Comparison of ENCODE assay signal across 8 mouse cellular contexts in the genomic region with DNA sequence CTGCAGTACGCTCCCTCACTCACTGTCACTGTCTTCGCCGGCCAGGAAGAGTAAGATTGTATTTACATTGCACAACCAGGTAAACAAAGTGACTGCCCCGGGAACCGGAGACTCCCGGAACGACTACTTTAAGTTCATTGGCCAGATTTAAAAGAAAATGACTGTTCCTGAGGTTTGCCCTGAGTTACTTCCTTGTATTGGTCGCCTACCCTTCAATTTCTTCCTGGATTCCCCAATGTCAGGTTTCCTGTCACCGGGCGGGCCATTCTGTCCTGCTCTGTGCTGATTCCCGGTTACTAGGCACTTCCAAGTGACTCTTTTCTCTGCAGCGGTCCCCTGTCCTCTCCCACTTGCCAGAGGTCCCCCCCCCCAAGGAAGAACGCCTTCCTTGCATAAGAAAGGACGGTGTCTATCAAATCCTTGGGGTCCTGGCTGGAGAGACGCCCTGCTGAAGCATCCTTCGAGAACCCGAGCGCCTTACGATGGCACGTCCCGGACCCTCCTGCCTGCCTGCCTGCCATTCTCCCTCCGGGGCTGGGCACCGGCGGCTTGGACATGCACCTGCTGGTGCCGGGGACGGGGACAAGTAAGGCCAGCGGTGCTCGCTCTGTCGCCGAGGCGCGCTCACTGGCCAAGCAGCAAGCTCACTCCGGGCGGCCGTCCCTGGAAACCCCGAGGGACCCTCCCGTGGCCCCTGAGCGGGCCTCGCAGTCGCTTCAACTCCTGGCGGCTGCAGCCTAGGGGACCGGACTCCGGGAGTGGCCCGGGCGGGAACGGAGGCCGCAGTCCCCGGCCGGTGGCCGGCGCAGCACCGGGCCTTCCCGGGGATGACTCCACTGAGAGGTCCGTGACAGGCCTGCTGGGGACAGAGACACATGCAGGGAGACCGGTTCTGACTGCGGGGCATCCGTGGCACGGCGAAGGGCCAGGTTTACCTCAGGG. TPM values are rescaled to one million over a fixed set of nuclear protein-coding genes. Genes with fewer than 3 reads are reported as not detected.
A peak's percentile ranks its signal among the peaks of the same experiment; 100 is the strongest.
DNase-seq lines count a peak whose midpoint lies in the region; ATAC-seq and TF ChIP-seq lines count a peak whose summit lies in the region.

No protein-coding gene starts in this region.

- peak overlapping the region; percentile 94 for H3ac ChIP-seq in C2C12 (ENCODE audit: control insufficient read depth, insufficient read length, low read depth)

- peaks cover 1% of the 10 kb centered on the region for H3K79me3 ChIP-seq in C2C12 (ENCODE audit: low read depth)

- H3K36me3 ChIP-seq in heart, embryonic 13.5 days: peaks cover 33% of the 10 kb centered on the region
- peaks cover 23% of the 10 kb centered on the region for H3K36me3 ChIP-seq in C2C12 (ENCODE audit: control insufficient read depth, insufficient read depth)
- peaks cover 29% of the 10 kb centered on the region for H3K36me3 ChIP-seq in hindbrain, embryonic 10.5 days
- H3K36me3 ChIP-seq in liver, embryonic 16.5 days (ENCODE audit: control insufficient read depth, insufficient read depth): peaks cover 22% of the 10 kb centered on the region

- no peaks in the 10 kb centered on the region for H3K9me3 ChIP-seq in heart, embryonic 13.5 days
- no peaks in the 10 kb centered on the region for H3K9me3 ChIP-seq in hindbrain, embryonic 10.5 days
- H3K9me3 ChIP-seq in liver, embryonic 16.5 days (replicated peaks; ENCODE audit: control insufficient read depth, low read length): no peaks in the 10 kb centered on the region

- peak overlapping the region; percentile 99 for H3K9ac ChIP-seq in heart, embryonic 13.5 days
- peak overlapping the region; percentile 98 for H3K9ac ChIP-seq in liver, embryonic 16.5 days (ENCODE audit: low read depth, low read length)

- peak overlapping the region; percentile 99 for H3K4me3 ChIP-seq in heart, embryonic 13.5 days
- peak overlapping the region; percentile 79 for H3K4me3 ChIP-seq in C2C12 (ENCODE audit: insufficient read depth, poor library complexity, severe bottlenecking)
- H3K4me3 ChIP-seq in hindbrain, embryonic 10.5 days: peak overlapping the region; percentile 99
- peak overlapping the region; percentile 98 for H3K4me3 ChIP-seq in liver, embryonic 16.5 days (ENCODE audit: low read depth, low read length)

- no peak for TF ChIP-seq CTCF in C2C12 (IDR thresholded peaks at IDR 0.05; ENCODE audit: control insufficient read depth, insufficient read depth, insufficient read length)

- 3% methylated on average over 59 of the region's 59 CpGs for WGBS in heart, embryonic 13.5 days
- WGBS in hindbrain, embryonic 10.5 days: 4% methylated on average over 59 of the region's 59 CpGs
- WGBS in liver, embryonic 16.5 days (ENCODE audit: insufficient replicate concordance): under 1% methylated on average over 59 of the region's 59 CpGs

- H3K27ac ChIP-seq in heart, embryonic 13.5 days (replicated peaks): peak overlapping the region; percentile 100
- H3K27ac ChIP-seq in hindbrain, embryonic 10.5 days: peak overlapping the region; percentile 100
- H3K27ac ChIP-seq in liver, embryonic 16.5 days (ENCODE audit: low read length): peak overlapping the region; percentile 99

- peaks cover 23% of the 10 kb centered on the region for H3K79me2 ChIP-seq in C2C12 (ENCODE audit: control insufficient read depth, insufficient read depth)

- H3K4me2 ChIP-seq in heart, embryonic 13.5 days: peak overlapping the region; percentile 97
- H3K4me2 ChIP-seq in liver, embryonic 16.5 days (ENCODE audit: low read depth, low read length): peak overlapping the region; percentile 62

- peak; percentile 28 for ATAC-seq in heart, embryonic 13.5 days (ENCODE audit: extremely low read depth, insufficient number of reproducible peaks, low FRiP score, low TSS enrichment)
- ATAC-seq in liver, embryonic 16.5 days (ENCODE audit: low read depth): peak; percentile 14

- peaks cover 34% of the 10 kb centered on the region for H3K4me1 ChIP-seq in heart, embryonic 13.5 days
- peaks cover 26% of the 10 kb centered on the region for H3K4me1 ChIP-seq in hindbrain, embryonic 10.5 days (replicated peaks)
- peaks cover 27% of the 10 kb centered on the region for H3K4me1 ChIP-seq in liver, embryonic 16.5 days (ENCODE audit: control insufficient read depth, low read depth, low read length)

- DNase-seq in heart, adult 9 months (ENCODE audit: low spot score in 2 of 2): no peak
- DNase-seq in brain, adult 2 months (ENCODE audit: low read depth, low spot score): peak; percentile 10
- DNase-seq in hindbrain, embryonic 10.5 days (ENCODE audit: low spot score): no peak
- no peak for DNase-seq in retina, embryonic 14.5 days (ENCODE audit: low spot score)
- no peak for DNase-seq in retina, postnatal 1 day

- H3K27me3 ChIP-seq in heart, embryonic 13.5 days (replicated peaks): no peaks in the 10 kb centered on the region
- no peaks in the 10 kb centered on the region for H3K27me3 ChIP-seq in C2C12 (ENCODE audit: control insufficient read depth, insufficient read depth, insufficient read length)
- H3K27me3 ChIP-seq in hindbrain, embryonic 10.5 days (ENCODE audit: insufficient read depth, poor library complexity, severe bottlenecking): no peaks in the 10 kb centered on the region
- H3K27me3 ChIP-seq in liver, embryonic 16.5 days (ENCODE audit: control insufficient read depth, insufficient read depth, low read depth, low read length): no peaks in the 10 kb centered on the region

TF ChIP-seq in C2C12, 6 proteins besides CTCF, POLR2A, EP300 and RAD21:
- TF ChIP-seq CEBPB (IDR thresholded peaks at IDR 0.05; ENCODE audit: low read depth): no peak

RNA-seq across cellular contexts. Expression of a gene that starts 1.2 kb away (rescaled TPM):
- polyA plus RNA-seq in heart, embryonic 13.5 days (2015; fragmentation: Nextera tagmentation; extraction: Ambion mirVana): 13.4 and 13.5 TPM in 2 replicates
- polyA plus RNA-seq in C2C12 (2012; fragmentation: generic; extraction: Trizol): 2.7 TPM
- polyA plus RNA-seq in hindbrain, embryonic 10.5 days (2016; fragmentation: Nextera tagmentation; extraction: Ambion mirVana): 18.1 and 18.8 TPM in 2 replicates
- 10.4 and 11.9 TPM in 2 replicates for polyA plus RNA-seq in liver, embryonic 16.5 days (2015; fragmentation: Nextera tagmentation; extraction: Ambion mirVana)

RNA-seq across cellular contexts. Expression of a gene that starts 28.4 kb away (rescaled TPM):
- polyA plus RNA-seq in heart, embryonic 13.5 days (2015; fragmentation: Nextera tagmentation; extraction: Ambion mirVana): 108 and 136 TPM in 2 replicates
- 0.19 TPM for polyA plus RNA-seq in C2C12 (2012; fragmentation: generic; extraction: Trizol)
- 0.51 and 0.56 TPM in 2 replicates for polyA plus RNA-seq in hindbrain, embryonic 10.5 days (2016; fragmentation: Nextera tagmentation; extraction: Ambion mirVana)
- 0.25 and 0.28 TPM in 2 replicates for polyA plus RNA-seq in liver, embryonic 16.5 days (2015; fragmentation: Nextera tagmentation; extraction: Ambion mirVana)

RNA-seq across cellular contexts. Expression of a gene that starts 32.6 kb away (rescaled TPM):
- polyA plus RNA-seq in heart, embryonic 13.5 days (2015; fragmentation: Nextera tagmentation; extraction: Ambion mirVana): 4.3 and 5.0 TPM in 2 replicates
- not detected for polyA plus RNA-seq in C2C12 (2012; fragmentation: generic; extraction: Trizol)
- polyA plus RNA-seq in hindbrain, embryonic 10.5 days (2016; fragmentation: Nextera tagmentation; extraction: Ambion mirVana): 6.2 and 6.8 TPM in 2 replicates
- polyA plus RNA-seq in liver, embryonic 16.5 days (2015; fragmentation: Nextera tagmentation; extraction: Ambion mirVana): 0.78 and 0.79 TPM in 2 replicates

RNA-seq across cellular contexts. Expression of a gene that starts 39.8 kb away (rescaled TPM):
- polyA plus RNA-seq in heart, embryonic 13.5 days (2015; fragmentation: Nextera tagmentation; extraction: Ambion mirVana): not detected in 2 replicates
- not detected for polyA plus RNA-seq in C2C12 (2012; fragmentation: generic; extraction: Trizol)
- not detected in 2 replicates for polyA plus RNA-seq in hindbrain, embryonic 10.5 days (2016; fragmentation: Nextera tagmentation; extraction: Ambion mirVana)
- not detected in 2 replicates for polyA plus RNA-seq in liver, embryonic 16.5 days (2015; fragmentation: Nextera tagmentation; extraction: Ambion mirVana)

RNA-seq across cellular contexts. Expression of a gene that starts 41.1 kb away (rescaled TPM):
- 9.2 and 9.9 TPM in 2 replicates for polyA plus RNA-seq in heart, embryonic 13.5 days (2015; fragmentation: Nextera tagmentation; extraction: Ambion mirVana)
- polyA plus RNA-seq in C2C12 (2012; fragmentation: generic; extraction: Trizol): 20.4 TPM
- 20.6 and 21.6 TPM in 2 replicates for polyA plus RNA-seq in hindbrain, embryonic 10.5 days (2016; fragmentation: Nextera tagmentation; extraction: Ambion mirVana)
- polyA plus RNA-seq in liver, embryonic 16.5 days (2015; fragmentation: Nextera tagmentation; extraction: Ambion mirVana): 4.0 and 4.5 TPM in 2 replicates

Comparison
In these comparisons a context has a peak if more than half of its experiments do, and no peak if none do; other contexts are left out.
1. RNA of a gene that starts 28.4 kb away (polyA plus RNA-seq): 108 to 136 TPM in heart, embryonic 13.5 days; 0.51 to 0.56 TPM in hindbrain, embryonic 10.5 days, 0.25 to 0.28 TPM in liver, embryonic 16.5 days and 0.19 TPM in C2C12 (single experiment); every median in the first group is over 10 times any median in the second.
2. Peak in every context shown above with its lines, with median percentiles within 50 percentile points of each other: H3K27ac ChIP-seq and H3K4me3 ChIP-seq.